Mouse (Mus musculus) kidney, adult 8-10 months (tissue): ENCODE measurements around the gene 1110008P14Rik.

Experiments used
- DNase-seq, 2 experiments: peaks; one replicate each; pipeline ENCODE4 v3.0.0; 2022

Gene 1110008P14Rik

DNA sequence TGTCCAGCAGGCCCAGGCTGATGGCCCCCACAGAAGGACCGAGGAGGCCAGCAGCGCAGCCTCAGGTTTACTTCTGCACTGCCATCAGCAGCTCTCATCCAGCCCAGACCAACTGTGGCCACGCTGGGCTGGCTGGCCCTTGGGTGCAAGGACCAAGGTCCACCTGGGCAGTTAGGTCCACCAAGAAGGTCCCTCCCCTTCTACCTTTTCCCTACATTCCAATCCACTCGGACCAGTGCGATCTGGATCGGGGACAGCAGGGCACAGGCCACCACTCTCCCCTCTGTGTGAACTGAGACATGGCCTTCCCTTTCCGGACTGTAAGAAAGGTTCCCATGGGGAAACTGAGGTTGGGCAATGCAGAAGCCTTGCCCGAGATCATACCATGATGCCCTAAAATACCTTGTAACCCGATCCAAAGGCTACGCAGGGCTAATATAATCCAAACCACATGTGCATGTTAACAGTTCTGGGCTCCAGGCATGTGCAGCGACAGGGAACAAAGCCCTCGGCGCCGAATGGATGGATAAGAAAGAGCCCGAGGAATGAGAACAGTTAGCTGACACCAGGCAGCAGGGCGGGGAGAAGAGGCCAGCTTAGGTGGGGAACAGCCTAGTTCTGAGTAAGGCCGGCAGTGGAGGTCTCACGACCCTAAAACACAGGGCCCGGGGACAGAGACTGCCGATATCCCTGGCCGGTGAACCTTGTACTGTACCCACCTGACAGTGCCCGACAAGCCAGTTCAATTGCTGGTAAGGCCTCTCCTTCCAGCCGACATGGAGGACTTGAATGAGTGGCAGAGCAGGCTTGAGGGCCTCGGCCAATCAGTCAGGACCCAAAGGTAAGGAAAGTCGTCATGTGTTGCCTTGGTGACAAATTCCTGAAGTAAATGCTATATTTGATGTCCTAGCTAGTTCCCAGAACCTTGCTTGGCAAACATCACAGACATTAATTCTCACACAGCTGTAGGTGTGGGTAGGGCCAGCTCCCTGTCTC, 27.0 kb upstream of the 1110008P14Rik start:
- DNase-seq: peak; percentile 87 to 93

DNA sequence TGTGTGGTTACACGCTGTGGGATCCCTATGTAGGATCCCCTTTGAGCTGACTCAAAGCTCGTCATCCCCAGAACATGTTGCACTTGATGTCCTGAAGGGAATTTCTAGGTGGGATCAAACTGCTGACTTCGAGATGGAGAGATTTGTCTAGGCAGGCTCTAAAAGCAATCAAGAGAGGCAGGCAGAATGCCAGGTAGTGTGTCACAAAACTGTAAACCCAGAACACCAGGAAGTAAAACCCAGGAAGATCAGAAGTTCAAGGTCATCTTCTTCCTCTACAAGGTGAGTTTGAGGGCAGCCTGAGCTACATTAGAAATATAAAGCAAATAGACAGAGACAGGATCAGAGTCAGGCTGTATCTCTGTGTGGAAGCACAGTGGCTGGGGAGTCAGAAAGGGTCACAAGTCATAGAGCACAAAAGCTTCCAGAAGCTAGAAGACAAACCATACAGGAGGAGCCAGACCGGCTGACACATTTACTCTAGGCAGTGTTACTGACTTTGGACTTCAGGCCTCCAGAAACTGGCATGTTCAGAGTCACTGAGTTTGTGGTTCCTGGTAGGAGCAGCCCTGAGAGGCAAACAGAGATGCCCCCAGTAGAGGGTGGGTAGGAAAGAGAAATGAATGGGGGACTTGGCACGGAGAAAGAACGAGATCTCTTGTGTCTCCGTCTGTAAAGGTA, 25.5 kb upstream of the 1110008P14Rik start:
- DNase-seq: peak in 1 of 2 experiments; percentile 57

DNA sequence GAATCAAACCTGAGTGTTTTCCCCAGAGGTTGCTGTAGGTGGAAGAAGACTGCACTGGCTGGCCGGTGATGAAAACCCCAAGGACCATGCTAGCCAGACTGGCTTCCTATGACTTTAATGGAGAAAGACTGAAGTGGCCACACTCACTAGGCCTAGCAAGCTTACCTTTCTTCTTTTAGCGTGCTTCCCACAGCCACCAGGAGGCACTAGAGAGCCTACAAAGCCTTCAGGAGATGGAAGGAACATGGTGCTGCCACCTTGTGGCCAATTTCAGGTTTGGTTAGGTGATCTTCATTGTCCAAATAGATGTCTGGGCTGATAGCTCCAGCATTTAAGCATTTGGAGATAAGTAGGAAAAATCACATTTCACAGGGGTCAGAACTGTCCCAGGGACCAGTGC, 22.9 kb upstream of the 1110008P14Rik start:
- DNase-seq: peak; percentile 92 to 98

DNA sequence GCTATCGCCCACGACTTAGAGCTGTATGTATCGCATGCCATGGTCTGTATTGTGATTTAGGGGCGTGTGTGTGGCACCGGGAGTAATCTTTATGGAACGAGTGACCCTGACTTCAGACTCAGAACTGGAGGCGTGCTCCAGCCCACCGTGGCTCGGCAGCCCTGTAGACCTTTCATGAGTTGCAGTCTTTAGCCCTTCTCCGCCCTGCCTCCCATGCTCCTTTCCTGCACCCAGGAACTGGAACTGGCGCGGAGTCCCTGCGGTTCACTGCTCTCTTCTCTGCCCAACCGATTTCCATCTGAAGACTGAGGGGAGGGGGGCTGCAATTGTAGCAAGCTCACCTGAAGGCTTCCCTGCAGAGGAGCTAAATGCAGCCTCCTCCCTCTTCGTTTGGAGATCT, 15.0 kb upstream of the 1110008P14Rik start:
- peak in 1 of 2 experiments; percentile 29 for DNase-seq

DNA sequence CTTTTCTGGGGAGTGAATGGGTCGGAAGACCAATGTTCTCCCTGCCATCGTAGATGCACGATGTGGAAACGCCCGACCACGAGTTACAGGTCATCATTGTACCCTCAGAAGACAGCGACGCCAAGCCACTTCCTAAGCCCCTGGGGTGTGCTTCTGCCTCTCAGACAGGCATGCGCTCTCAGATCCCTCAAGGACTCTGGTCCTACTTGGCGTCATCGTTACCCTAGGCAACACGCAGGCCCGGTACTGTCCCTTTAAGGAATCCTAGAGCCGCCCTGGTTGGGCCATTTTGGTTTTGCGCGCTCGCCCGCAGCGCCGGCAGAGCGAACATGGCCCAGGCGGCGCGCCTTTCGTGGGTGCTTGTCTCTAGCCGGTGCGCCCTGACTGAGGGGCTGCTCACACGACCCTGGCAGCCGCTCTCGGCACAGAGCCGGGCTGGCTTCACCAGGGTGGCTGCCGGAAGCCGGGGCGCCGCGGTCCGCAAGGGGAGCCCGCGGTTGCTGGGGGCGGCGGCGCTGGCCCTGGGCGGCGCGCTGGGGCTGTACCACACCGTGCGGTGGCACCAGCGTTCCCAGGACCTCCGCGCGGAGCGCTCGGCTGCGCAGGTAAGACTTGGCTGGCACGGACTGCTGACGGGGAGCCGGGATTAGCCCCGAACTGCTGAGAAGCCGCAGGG, 14.3 kb upstream of the 1110008P14Rik start:
- DNase-seq: peak; percentile 93 to 94

DNA sequence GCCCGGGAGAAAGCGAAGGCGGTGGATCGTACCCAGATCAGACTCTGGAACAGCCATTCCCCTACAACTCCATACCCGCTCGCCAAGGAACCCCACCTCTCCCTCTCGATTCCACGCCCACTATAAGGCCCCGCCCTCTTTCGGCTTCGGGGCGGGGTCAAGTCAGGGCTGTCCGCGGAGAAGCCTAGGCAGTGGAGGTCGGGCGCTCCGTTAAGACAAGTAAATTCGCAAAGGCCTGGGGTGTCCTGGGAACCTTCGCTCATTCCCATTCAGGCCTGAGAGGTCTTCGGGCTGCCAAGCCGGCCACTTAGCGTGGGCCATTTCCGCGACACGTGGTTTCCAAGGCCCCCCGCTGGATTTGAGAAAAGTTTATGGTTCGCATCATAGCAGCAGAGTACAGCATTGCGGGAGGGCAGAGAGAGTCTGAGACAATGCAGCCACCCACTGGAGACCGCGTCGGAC, 13.8 kb upstream of the 1110008P14Rik start, which contains the start of gene Ptges2:
Gene Ptges2, plus strand, starts transcription at position 413 of the 462 bp plus-strand sequence.
- DNase-seq: peak; percentile 93

DNA sequence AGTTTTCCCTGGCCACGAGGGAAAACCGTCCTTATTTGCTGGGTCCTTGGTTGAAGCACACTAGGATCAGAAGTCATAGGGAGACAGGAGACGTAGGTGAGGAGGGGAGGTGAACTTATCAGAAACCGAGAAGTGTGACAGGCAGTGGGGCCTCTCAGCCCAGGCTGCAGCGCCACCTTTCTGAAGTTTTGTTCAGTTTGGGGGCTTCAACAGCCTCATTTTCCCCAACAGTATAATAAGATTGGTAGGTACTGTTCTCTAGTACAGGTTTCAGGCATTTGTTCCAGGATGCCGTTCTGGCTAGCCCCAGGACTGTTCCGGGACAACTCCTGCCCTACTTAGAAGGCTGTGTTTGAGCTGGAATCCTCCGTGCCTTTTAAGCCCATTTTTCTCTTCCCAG, 13.2 kb upstream of the 1110008P14Rik start:
- peak in 1 of 2 experiments; percentile 54 for DNase-seq

DNA sequence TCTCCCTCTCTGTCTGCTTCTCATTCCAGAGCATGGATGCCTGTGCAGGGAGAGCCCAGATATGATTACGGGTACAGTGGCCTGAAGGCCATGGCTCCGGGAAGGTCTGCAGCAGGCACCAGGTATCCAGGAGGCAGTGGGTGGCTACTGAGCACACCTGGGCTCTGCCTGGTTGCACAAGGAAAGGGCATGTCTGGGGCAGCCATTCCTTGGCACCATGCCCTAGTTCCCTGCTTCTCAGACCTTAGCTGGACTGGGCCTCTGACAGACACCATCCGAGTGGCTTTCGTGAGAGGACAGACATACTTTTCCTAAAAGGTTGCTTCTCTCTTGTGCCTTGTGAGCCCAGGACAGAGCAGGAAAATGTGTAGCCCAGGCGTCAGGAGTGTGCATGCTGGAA, 10.3 kb upstream of the 1110008P14Rik start:
- DNase-seq: peak; percentile 76 to 81

DNA sequence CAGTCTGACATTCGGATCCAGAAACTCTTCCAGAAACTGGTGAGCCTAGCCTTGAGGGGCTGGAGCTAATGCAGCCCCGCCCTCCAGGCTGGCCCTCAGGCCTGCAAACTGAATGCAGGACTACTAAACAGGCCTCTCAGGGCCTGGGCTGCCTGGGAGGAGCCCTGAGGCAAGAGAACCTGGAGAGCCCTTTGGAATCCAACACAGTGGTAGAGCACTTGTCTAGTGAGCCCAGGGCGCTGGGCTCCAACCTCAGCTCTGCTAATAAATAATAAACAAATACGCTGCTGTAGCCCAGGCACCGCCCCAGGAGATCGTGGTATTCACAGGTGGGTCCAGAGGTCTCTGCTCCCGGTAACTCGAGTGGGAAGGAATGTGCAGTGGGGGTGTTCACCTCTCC, 9.1 kb upstream of the 1110008P14Rik start:
- DNase-seq: peak; percentile 47 to 66

DNA sequence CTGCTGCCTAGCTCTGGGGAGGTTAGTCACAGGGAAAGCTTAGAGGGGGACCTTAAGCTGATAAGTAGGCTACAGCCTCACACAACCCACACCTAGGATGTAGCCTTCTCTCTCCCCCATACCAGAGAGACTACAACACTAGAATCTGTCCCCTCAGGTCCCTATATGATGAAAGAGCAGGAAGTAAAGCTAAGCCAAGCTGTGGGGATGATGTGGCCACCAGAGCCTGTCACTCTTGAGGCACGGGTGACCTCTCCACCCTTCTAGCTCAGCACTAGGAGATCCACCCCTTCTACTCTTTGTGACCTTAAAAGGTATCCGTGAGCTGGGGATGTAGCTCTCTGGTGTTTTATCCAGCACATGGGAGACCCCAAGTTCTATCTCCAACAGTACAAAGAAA, 7.4 kb upstream of the 1110008P14Rik start:
- DNase-seq: no peak

DNA sequence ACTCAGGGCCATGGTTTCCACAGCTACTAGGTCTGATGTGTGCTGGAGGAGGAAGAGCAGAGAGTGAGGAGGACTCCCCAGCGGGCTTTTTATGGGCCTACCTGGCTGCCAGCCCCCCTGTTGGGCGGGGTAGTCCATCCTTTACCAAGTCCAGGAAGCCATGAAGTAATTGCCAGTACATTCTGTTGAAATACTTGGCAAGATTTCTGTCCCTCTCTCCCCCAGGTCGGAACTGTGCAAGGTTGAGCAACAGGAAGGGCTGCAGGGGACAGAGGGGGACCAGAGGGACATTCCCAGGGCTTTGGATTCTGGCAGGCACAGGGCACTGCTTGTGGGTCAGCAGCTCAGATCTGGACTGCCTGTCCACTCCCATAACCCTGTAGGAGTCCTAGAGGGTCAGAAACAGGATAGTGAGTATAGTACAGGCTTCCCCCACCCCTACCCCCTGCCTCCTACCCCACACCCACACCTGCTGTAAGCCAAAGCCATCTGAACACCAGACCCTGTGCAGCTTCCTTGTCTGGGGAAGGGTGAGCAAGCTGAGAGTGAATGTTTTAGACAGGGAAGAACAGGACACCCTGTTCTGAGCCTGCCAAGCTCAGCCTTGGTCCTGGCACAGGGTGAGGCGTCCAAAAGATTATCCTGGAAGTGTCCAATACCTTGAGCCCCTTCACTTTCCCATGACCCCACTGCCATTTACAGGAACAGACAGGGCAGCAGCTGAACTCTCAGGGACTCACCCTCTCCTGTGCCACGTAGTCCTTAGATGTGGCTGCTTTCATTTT, 6.2 kb upstream of the 1110008P14Rik start, which contains the start of gene Lcn2:
Gene Lcn2, minus strand, starts transcription at position 547 of the 785 bp plus-strand sequence.
- DNase-seq: no peak

DNA sequence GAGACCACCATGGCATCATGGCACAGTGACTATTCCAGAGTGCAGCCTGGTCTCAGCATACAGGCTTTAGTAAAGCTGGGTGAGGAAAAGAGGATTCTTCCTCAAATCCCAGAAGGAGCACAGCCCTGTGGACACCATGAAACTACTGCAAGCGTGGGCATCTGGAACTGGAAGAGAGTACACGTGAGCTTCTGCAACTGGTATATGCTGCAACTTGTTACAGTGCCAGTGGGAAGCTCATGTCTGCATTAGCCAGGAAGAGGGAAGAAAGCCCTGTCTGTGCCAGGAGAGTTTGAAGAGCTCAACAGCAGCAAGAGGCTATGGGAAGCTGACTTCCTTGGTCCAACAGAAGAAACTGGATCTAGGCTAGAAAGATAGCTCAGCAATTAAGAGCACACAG, 951 bp upstream of the 1110008P14Rik start:
- no peak for DNase-seq

DNA sequence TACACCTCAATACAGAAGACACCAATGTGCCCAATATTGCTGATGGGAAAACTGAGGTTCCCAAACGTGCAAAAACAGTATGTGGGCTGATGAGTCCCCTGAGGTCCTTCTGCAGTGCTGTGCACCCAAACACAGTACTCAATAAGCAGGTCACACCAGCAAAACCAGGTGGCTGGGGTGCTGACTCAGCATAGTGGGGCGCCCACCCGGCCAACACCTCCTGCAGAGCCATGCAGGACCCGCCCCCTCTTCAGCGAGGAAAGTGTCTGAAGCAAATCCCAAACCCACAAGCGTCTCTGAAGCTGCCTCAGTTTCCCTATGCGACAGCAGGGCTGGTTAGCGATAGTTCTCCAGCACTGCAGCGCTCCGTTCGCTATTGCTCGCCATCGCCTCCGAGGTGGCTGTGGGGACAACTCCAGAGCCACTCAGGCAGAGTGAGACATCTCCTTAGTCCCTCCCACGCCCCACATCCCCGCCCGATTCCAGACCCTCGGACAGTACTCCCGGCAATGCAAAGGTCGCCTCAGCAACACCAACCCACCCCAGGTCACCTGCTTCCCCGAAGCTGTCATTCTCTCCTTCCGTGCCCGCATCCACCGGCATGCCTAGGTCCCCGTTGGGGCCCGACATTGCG, 480 bp downstream of the 1110008P14Rik start:
- DNase-seq: no peak

DNA sequence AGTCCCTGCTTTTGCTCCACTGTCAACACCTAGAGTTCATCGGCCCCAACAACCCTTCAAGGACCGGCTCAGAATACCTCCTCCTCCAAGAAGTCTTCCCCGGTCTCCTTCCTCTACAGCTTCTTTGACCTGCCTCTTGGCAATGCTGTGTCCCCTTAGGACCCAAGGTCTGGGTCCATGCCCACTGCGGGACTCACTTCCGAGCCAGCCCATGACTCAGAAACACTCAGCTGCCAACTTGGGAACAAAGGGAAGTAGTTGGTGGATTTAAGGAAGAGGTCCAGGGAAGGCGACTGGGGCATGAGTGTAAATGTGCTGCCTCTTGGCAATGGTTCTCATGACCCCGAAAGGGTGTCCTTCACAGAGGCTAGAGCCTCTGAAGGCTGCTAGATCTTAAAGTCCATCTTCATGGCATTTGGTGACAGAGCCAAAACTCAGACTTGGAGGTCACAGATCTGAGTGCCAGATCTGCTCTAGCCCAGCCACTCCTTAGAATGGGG, 1.7 kb downstream of the 1110008P14Rik start:
- DNase-seq: no peak

DNA sequence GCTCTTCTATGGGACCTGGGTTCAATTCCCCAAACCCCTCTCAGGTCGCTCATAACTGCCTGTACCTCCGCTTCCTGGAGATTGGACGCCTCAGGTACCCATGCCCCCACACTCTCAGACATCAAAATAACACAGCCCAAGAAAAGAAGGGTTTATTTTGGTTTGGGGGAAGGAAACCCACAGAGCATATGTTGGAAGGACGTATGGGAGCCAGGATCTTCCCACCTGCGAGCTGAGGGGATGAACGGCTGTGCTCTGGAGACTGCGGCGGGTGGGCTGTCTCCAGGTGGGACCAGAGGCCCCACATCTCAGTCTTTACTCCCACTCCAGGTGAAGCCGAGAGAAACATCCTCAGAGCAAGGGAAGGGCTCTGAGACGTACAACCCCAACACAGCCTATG, 4.8 kb downstream of the 1110008P14Rik start:
- no peak for DNase-seq

DNA sequence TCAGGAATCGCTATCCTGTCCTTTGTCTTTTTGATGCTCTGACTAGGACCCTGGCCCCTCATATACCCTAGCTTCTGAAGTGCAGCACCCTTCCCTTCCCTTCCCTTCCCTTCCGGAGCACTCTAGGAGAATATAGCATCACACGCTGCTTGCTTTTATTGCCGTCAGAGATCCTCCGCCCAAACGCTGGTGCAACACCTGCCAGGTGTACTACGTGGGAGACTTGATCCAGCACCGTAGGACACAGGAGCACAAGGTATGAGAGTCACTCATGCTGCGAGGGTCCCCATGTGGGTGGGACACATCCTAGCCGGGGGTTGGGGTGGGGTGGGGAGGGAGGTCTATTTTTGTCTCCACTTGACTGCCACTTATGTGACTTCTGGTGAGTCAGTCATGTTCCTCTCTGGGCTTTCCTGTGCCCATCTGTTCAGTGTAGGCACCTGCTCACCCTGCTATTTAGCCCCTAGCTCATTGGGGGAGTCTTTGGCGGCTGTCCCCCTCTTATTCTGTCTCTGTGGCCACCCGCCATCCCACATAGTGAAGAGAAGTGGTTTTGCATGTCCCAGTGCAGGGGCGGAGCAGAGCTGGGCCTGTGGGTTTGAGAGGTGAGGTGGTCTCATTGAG, 6.3 kb downstream of the 1110008P14Rik start:
- no peak for DNase-seq

DNA sequence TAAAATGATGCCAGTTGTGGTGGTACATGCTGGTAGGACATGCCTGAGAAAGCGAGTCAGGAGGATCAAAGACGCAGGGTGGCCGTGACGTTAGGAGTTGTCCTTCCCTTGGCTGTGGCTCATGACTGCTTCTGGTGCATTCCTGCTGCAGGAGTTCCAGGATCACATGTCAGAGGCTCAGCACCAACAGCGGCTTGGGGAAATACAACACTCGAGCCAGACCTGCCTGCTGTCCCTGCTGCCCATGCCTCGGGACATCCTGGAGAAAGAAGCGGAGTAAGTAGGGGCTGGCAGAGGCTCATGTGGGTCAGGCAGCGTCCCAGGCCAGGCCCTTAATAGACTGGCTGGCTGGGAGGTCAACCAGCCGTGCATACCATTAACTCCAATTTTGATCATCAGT, 7.5 kb downstream of the 1110008P14Rik start:
- DNase-seq: no peak

DNA sequence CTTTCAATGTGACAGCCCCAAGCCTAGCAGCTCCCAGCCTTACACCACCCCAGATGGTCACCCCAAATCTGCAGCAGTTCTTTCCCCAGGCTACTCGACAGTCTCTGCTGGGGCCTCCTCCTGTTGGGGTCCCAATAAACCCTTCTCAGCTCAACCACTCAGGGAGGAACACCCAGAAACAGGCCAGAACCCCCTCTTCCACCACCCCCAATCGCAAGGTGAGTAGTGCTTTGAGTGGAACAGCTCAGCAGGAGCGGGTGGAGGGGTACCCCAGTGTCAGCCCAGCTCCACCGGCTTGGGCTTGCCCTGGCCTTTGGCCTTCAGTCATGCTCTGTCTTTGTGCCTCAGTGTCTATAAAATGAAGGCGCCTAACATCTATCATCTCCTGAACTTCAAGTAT, 14.4 kb downstream of the 1110008P14Rik start:
- no peak for DNase-seq

DNA sequence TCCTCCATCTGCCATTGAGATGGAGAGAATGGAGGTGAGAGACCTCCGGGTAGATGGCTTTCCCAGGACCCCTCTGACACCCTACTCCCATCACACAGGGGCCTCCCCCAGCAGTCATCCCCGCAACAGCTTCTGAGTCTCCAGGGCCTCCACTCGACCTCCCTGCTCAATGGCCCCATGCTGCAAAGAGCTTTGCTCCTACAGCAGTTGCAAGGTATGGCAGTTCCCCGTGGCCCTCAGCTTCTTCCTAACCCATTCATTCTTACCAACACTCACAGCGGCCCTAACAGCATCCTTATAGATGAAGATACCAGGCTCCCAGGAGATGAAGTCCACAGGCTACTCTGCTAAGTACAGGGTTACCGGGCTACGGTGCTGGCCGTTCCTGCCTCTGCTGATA, 17.6 kb downstream of the 1110008P14Rik start:
- no peak for DNase-seq

DNA sequence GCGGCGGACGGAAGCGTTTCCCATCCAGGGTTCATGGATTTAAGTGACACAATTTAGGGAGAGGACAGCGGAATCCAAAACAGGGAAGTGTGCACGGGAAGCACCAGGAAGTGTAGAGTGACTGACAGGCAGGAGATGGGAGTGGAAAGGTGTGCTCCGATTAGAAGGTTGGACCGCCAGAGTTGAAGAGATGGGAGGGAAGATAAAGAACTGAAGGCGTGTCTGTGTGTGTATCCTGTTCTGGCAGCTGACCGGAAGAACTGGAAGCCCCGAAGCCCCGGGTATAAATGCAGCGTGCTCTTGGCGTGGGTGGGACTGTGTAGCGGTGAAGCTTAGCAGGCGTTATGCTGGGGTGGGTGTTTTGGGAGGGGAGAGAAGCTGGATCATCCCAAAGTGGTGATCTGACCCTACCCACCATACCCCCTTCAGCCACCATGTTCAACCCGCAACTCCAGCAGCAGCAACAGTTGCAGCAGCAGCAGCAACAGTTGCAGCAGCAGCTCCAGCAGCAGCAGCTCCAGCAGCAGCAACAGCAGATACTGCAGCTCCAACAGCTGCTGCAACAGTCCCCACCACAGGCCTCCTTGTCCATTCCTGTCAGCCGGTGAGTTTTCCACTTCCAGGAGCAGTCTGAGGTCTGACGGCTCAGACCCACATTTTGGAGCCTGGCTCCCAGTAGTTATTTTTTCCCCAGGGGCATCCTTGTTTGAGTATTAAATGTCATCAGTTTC, 18.2 kb downstream of the 1110008P14Rik start:
- DNase-seq: peak in 1 of 2 experiments; percentile 59
